Mouse (Mus musculus) urinary bladder, postnatal 14 days (tissue): ENCODE measurements at regions not wholly inside any gene's neighbourhood (a gene's known extent, or its start where the extent isn't known, plus 50 kb on each side); places are given as distances from the start of the nearest gene placed in this dataset.

Source experiments
- DNase-seq: peaks from one replicate; pipeline ENCODE4 v3.0.0; 2021; ENCODE audit warnings: low spot score

DNA sequence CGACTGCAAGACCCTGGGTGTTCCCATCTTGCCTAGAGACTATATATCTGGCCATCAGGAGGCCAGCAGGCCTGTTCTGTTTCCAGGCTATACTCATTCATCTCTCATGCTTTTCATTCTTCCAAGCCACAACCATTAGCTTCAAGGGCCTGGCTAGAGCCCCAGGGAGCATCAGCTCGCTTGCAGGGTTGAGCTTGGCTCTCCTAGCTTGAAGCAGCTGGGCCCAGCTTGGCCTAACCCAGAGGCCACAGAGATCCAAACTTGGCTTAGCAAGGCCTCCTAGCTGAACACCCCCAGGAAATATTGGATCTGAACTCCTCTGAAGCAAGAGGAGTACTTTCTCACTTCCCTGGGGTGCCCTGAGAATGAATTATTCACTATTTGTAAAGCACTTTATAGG is 50.3 kb upstream of the 3425401B19Rik start:
- peak; percentile 8 for DNase-seq
